Mouse (Mus musculus): ENCODE measurements around the gene Tsnax. TPM values are rescaled to one million over a fixed set of nuclear protein-coding genes. Genes with fewer than 3 reads are reported as not detected.

Gene Tsnax
- polyA plus RNA-seq (2015; fragmentation: Nextera tagmentation; extraction: Ambion mirVana): 138 and 139 TPM in 2 replicates

- peak within 1 kb of the TSS; percentile 88 for H3K4me2 ChIP-seq (replicated peaks)
- H3K27me3 ChIP-seq: no peaks in the 10 kb centered on the region
- peak; percentile 95 for ATAC-seq (ENCODE audit: low FRiP score, low read depth)
- H3K4me3 ChIP-seq: peak within 1 kb of the TSS; percentile 99
- H3K36me3 ChIP-seq: peaks cover 33% of the 10 kb centered on the region
- WGBS: 4% methylated on average over 71 of the region's 84 CpGs
- H3K27ac ChIP-seq: peak within 1 kb of the TSS; percentile 66
- H3K9me3 ChIP-seq: 0 out of 2 replicates have a peak, but pooled peaks cover 4% of the 10 kb centered on the region
- H3K4me1 ChIP-seq: 0 out of 2 replicates have a peak, but pooled peaks cover 7% of the 10 kb centered on the region
- H3K9ac ChIP-seq: peak within 1 kb of the TSS; percentile 96
These were observed at the start of gene Tsnax for GRCm38 (mm10) chr8:125012695-125013627. Gene Tsnax (plus strand): TSS chr8:125012997.

GRCm38 (mm10) chr8:124963246-124963645, 49.6 kb upstream of the Tsnax start:
- H3K9me3 ChIP-seq: no peaks in the 10 kb centered on the region
- H3K27ac ChIP-seq: no peak overlapping the region
- H3K4me3 ChIP-seq: no peak overlapping the region
- H3K9ac ChIP-seq: no peak overlapping the region
- H3K27me3 ChIP-seq: no peaks in the 10 kb centered on the region
- WGBS: 92% methylated on average over 5 of the region's 5 CpGs
- no peaks in the 10 kb centered on the region for H3K36me3 ChIP-seq
- no peak for ATAC-seq (ENCODE audit: low FRiP score, low read depth)
- no peak overlapping the region for H3K4me2 ChIP-seq (replicated peaks)
- peaks cover 9% of the 10 kb centered on the region for H3K4me1 ChIP-seq

DNA sequence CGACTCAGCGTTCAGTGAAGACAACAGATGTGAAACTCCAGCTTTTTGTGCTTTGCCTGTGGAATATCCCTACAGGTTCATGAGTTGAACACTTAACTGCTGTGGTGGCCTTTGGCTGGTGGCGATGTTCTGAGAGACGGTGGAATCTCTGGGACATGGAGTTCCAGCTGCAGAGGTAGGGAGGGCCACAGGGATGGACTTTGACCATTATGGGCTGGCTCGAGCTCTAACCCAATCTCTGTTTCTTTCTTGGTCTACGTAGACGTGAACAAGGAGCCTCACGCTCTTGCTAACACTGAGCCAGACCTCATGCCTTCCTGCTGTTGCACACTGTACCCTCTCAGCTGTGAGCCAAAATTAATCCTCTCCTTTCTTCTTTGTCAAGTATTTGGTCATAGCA, 47.8 kb upstream of the Tsnax start:
- Histone ChIP-seq H3K4me2 (replicated peaks) (no peak overlapping the region), H3K27me3 (no peaks in the 10 kb centered on the region), H3K36me3 (no peaks in the 10 kb centered on the region), H3K27ac (no peak overlapping the region), H3K9me3 (no peaks in the 10 kb centered on the region), H3K9ac (no peak overlapping the region), H3K4me1 (peaks cover 10% of the 10 kb centered on the region), H3K4me3 (no peak overlapping the region)
- 89% methylated on average over 8 of the region's 8 CpGs for WGBS
- ATAC-seq (ENCODE audit: low FRiP score, low read depth): no peak

DNA sequence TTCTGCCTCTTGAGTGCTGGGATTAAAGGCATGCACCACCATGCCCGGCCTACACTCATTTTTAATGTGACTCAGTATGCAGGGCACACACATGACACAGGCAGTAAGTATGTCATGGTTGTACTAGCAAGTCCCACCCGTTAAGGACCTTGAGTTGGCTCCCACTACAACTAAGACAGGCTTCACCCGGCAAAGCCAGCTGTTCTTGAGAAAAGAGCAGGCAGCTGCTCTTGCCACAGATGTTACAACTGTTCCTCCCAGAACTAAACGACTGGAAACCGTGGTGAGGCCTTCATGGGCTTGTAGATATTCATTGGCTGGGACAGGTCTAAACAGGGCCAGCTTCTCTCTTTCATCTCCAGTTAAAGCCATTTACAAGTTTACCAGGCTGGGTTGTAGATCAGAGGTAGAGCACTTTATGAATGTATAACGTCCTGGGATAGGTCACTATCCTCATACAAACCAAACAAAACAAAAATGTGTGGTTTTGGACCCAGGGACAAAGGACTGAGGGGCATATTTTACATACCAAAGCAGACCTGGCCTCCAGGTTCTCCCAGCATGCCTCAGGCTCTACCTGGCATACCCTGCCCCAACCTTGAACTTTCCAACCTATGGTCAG, 42.4 kb upstream of the Tsnax start:
- no peak for ATAC-seq (ENCODE audit: low FRiP score, low read depth)
- Histone ChIP-seq H3K27me3 (no peaks in the 10 kb centered on the region), H3K36me3 (no peaks in the 10 kb centered on the region), H3K4me2 (replicated peaks) (no peak overlapping the region), H3K27ac (no peak overlapping the region), H3K9ac (no peak overlapping the region), H3K4me3 (no peak overlapping the region), H3K9me3 (peaks cover 8% of the 10 kb centered on the region; the same call in 1 of the 2 replicates), H3K4me1 (peaks cover 9% of the 10 kb centered on the region; the same call in 1 of the 2 replicates)
- WGBS: 55% methylated on average over 6 of the region's 6 CpGs

GRCm38 (mm10) chr8:124973221-124973620, 39.6 kb upstream of the Tsnax start:
- no peak for ATAC-seq (ENCODE audit: low FRiP score, low read depth)
- H3K36me3 ChIP-seq: no peaks in the 10 kb centered on the region
- H3K27ac ChIP-seq: no peak overlapping the region
- no peak overlapping the region for H3K4me3 ChIP-seq
- H3K27me3 ChIP-seq: no peaks in the 10 kb centered on the region
- H3K9ac ChIP-seq: no peak overlapping the region
- H3K9me3 ChIP-seq: peaks cover 8% of the 10 kb centered on the region; the same call in 1 of the 2 replicates
- WGBS: 68% methylated on average over 8 of the region's 8 CpGs
- peaks cover 15% of the 10 kb centered on the region for H3K4me1 ChIP-seq
- H3K4me2 ChIP-seq (replicated peaks): no peak overlapping the region

- Histone ChIP-seq H3K9me3 (peaks cover 8% of the 10 kb centered on the region; the same call in 1 of the 2 replicates), H3K9ac (no peak overlapping the region), H3K4me1 (peaks cover 10% of the 10 kb centered on the region), H3K27me3 (no peaks in the 10 kb centered on the region), H3K27ac (no peak overlapping the region), H3K4me3 (no peak overlapping the region), H3K36me3 (no peaks in the 10 kb centered on the region), H3K4me2 (replicated peaks) (no peak overlapping the region)
- no peak for ATAC-seq (ENCODE audit: low FRiP score, low read depth)
- WGBS: 73% methylated on average over 4 of the region's 4 CpGs
These were observed 38.5 kb upstream of the Tsnax start for GRCm38 (mm10) chr8:124974254-124974653.

DNA sequence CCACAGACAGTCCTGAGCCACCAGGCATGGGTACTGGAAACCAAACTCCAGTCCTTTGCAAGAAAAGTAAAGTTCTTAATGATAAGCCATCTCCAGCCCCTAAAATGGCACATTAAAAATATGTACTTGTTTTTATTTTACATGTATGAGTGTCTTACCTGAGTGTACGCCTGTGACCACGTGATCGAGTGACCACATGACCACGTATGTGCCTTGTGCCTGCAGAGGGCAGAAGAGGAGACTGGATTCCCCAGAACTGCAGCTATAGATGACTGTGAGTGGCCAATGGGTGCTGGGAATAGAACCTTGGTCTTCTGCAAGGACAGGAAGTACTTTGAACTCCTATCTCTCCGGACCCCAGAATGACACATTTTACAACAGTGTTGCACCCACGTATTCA, 36.6 kb upstream of the Tsnax start:
- Histone ChIP-seq H3K4me1 (peaks cover 7% of the 10 kb centered on the region; the same call in 1 of the 2 replicates), H3K27ac (no peak overlapping the region), H3K36me3 (no peaks in the 10 kb centered on the region), H3K9ac (no peak overlapping the region), H3K9me3 (peaks cover 8% of the 10 kb centered on the region; the same call in 1 of the 2 replicates), H3K4me3 (no peak overlapping the region), H3K27me3 (no peaks in the 10 kb centered on the region), H3K4me2 (replicated peaks) (no peak overlapping the region)
- 88% methylated on average over 6 of the region's 6 CpGs for WGBS
- no peak for ATAC-seq (ENCODE audit: low FRiP score, low read depth)

DNA sequence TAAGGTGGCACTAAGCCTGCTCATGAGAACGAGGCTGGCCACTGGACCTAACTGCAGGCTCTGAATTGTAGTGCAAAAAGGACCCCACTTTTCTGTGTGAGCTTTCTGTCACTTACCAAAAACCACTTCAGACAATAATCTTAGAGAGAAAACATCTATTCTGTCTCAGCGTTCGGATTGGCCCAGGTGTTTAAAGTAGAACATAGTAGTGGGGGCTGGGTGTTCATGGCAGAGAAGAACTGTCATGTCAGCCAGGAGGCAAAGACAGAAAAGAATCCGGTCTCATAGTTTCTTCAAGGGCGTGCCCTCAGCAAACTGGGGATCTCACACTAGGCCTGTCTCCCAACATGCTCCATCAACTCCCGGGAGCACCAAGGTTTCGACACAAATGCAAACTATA, 34.8 kb upstream of the Tsnax start:
- 82% methylated on average over 7 of the region's 7 CpGs for WGBS
- H3K36me3 ChIP-seq: no peaks in the 10 kb centered on the region
- ATAC-seq (ENCODE audit: low FRiP score, low read depth): no peak

DNA sequence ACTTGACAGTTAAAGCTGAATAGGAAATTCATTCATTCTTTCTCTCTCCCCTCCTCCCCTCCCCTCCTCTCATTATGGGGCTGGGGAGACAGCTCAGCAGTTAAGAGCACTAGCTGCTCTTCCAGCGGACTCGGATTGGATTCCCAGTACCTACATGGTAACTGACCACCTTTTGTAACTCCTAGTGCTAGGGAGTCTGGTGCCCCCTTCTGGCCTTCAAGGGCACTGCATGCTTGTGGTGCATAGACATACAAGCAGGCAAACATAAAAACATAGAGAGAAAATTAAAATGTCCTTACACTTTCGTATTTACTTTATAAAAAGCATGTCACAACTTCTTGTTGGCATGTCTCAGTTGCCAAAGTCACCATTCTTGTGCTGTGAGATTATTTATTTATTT, 32.8 kb upstream of the Tsnax start:
- Histone ChIP-seq H3K4me1 (peaks cover 7% of the 10 kb centered on the region; the same call in 1 of the 2 replicates), H3K36me3 (no peaks in the 10 kb centered on the region), H3K27ac (no peak overlapping the region), H3K4me2 (replicated peaks) (no peak overlapping the region), H3K9ac (no peak overlapping the region), H3K9me3 (no peaks in the 10 kb centered on the region), H3K27me3 (no peaks in the 10 kb centered on the region), H3K4me3 (no peak overlapping the region)
- WGBS: 87% methylated on average over 3 of the region's 3 CpGs
- no peak for ATAC-seq (ENCODE audit: low FRiP score, low read depth)

More for the DNA sequence above, 34.8 kb upstream of the Tsnax start:
- Histone ChIP-seq H3K27me3 (no peaks in the 10 kb centered on the region), H3K9me3 (peaks cover 2% of the 10 kb centered on the region; the same call in 1 of the 2 replicates), H3K4me3 (no peak overlapping the region), H3K4me1 (peaks cover 7% of the 10 kb centered on the region; the same call in 1 of the 2 replicates), H3K4me2 (replicated peaks) (no peak overlapping the region), H3K27ac (no peak overlapping the region), H3K9ac (no peak overlapping the region)

DNA sequence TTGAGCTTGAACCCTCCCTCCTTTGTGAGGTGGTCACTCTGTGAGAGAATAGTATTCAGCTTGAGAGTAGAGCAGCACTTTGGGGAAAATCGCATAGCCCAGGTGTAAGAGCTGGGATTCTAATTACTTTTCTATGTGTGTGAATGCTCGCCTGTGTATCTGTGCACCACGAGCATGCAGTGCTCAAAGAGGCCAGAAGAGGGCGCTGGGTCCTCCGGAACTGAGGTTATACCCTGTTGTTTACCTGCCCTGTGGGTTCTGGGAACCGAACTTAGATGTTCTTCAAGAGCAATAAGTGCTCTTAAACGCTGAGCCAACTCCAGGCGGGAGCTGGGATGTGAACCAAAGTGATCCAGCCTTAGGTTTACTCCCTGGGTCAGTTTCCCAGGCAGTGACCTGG, 32.0 kb upstream of the Tsnax start:
- Histone ChIP-seq H3K9me3 (no peaks in the 10 kb centered on the region), H3K4me1 (peaks cover 4% of the 10 kb centered on the region; the same call in 1 of the 2 replicates), H3K36me3 (no peaks in the 10 kb centered on the region), H3K27me3 (no peaks in the 10 kb centered on the region), H3K4me3 (no peak overlapping the region), H3K27ac (no peak overlapping the region), H3K4me2 (replicated peaks) (no peak overlapping the region), H3K9ac (no peak overlapping the region)
- no peak for ATAC-seq (ENCODE audit: low FRiP score, low read depth)
- WGBS: 80% methylated on average over 8 of the region's 8 CpGs

DNA sequence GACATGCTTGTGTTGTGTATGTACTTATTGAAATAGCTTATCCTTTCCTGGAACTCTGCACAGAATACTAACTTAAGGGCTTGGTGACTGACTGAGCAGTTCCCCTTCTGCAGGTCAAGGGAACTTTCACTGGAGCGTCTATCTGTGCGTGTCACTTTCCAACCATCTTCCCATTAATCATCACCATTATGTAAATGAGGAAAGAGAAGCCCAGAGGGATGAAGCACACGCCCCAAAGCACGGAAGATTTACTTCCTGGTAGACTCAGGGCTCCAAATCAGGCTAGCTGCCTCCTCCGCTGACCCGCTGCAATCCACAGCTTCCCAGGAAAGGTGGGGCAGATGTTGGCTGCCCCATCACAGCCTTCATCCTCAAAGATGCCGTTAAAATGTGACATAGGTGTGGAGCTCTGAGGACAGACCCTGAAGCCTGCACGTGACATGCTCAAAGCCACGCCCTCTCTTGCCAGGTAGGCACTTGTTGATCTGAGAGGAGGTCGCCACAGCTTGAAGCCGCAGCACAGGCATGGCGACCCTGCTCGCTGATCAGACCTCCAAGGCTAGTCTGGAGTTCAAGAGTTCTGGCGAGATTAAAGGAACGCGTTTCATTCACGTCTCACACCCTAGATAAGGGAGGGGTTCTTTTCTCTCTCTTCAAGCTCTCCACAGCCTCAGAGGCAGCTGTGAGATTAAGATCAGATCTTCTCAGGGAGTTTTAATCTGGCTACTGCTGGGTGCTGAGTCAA, 21.7 kb upstream of the Tsnax start:
- Histone ChIP-seq H3K9me3 (no peaks in the 10 kb centered on the region), H3K4me3 (peak overlapping the region; percentile 18), H3K4me1 (peaks cover 5% of the 10 kb centered on the region; the same call in 1 of the 2 replicates), H3K9ac (no peak overlapping the region), H3K27ac (no peak overlapping the region), H3K4me2 (replicated peaks) (peak overlapping the region; percentile 50), H3K36me3 (no peaks in the 10 kb centered on the region), H3K27me3 (peaks cover 23% of the 10 kb centered on the region)
- no peak for ATAC-seq (ENCODE audit: low FRiP score, low read depth)
- WGBS: 16% methylated on average over 17 of the region's 17 CpGs

DNA sequence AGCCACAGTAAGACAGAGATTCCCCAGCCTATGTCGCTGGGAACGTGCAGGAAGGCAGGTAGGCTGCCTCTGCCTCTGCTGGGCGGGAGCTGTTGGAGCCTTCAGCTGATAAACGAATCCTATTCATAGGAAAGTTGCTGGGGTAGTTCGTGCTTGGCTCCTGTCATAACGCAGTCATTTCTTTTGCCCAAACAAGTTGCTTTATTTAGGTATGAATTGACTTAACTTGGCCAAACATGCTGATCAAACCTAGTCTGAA, 21.2 kb upstream of the Tsnax start:
- no peak for ATAC-seq (ENCODE audit: low FRiP score, low read depth)
- Histone ChIP-seq H3K27me3 (peaks cover 23% of the 10 kb centered on the region), H3K9me3 (0 out of 2 replicates have a peak, but pooled peaks cover 3% of the 10 kb centered on the region), H3K36me3 (no peaks in the 10 kb centered on the region), H3K4me1 (peaks cover 5% of the 10 kb centered on the region; the same call in 1 of the 2 replicates), H3K4me3 (no peak overlapping the region), H3K4me2 (replicated peaks) (peak overlapping the region; percentile 50), H3K27ac (no peak overlapping the region), H3K9ac (no peak overlapping the region)
- 27% methylated on average over 6 of the region's 6 CpGs for WGBS

All from limb, embryonic 13.5 days (tissue).